8 mouse cellular contexts compared by ENCODE assay signal in the genomic region with DNA sequence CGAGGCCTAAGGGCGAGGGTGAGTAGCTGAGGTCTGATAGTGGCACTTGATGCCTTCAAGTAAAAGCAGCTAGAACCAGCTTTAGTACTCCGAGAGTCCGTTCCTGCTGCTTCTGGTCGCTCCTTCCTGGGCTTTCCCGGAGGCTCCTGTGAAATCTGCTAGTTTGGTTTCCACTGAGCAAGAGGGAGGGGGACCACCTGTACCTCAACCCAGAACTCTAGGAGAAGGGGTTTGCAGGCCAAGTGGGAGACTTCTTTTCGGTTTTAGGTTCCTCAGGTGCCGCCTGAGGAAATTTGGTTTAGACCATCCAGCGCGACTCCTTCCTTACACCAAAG. TPM values are rescaled to one million over a fixed set of nuclear protein-coding genes. Genes with fewer than 3 reads are reported as not detected.
DNase-seq lines count a peak whose midpoint lies in the region; ATAC-seq and TF ChIP-seq lines count a peak whose summit lies in the region.

No protein-coding gene starts in this region.

- DNase-seq in cerebellum, adult 2 months: no peak
- DNase-seq in cerebellum, adult 18-20 months: no peak
- DNase-seq in thymus, adult 2 months: no peak
- DNase-seq in thymus, postnatal 4 days: no peak
- no peak for DNase-seq in liver, embryonic 14.5 days (ENCODE audit: low read depth in 3 of 3, low spot score in 3 of 3)
- DNase-seq in gastrocnemius, postnatal 4 days (ENCODE audit: low spot score in 2 of 2): no peak
- DNase-seq in layer of hippocampus, adult 8-10 months (ENCODE audit: low spot score in 2 of 2): no peak
- DNase-seq in c-Kit-positive CD71-positive TER-119-positive erythroid progenitor cells, embryonic 14.5 days (ENCODE audit: low spot score): no peak

- peaks cover 15% of the 10 kb centered on the region for H3K4me1 ChIP-seq in cerebellum, adult 2 months (ENCODE audit: control insufficient read depth, insufficient read depth, low read length)
- H3K4me1 ChIP-seq in thymus, adult 2 months (replicated peaks; ENCODE audit: control insufficient read depth, insufficient read depth, low read length): 0 out of 2 replicates have a peak, but pooled peaks cover 3% of the 10 kb centered on the region
- H3K4me1 ChIP-seq in liver, embryonic 14.5 days (replicated peaks; ENCODE audit: control insufficient read depth in 2 of 2, insufficient read depth in 2 of 2, low read length in 1 of 2): peaks cover 0 to 9% of the 10 kb centered on the region in 2 experiments; a peak in 2 of 4 replicates

- peak overlapping the region; percentile 98 for H3K27ac ChIP-seq in cerebellum, adult 2 months (ENCODE audit: insufficient read depth, low read length)
- H3K27ac ChIP-seq in thymus, adult 2 months (ENCODE audit: control insufficient read depth, insufficient read depth, low read length): no peak overlapping the region
- H3K27ac ChIP-seq in liver, embryonic 14.5 days: no peak overlapping the region

- H3K4me2 ChIP-seq in liver, embryonic 14.5 days (ENCODE audit: low read depth): peak overlapping the region; percentile 83

- no peak for TF ChIP-seq CTCF in cerebellum, adult 2 months (IDR thresholded peaks at IDR 0.05; ENCODE audit: borderline replicate concordance, insufficient read depth, low read depth, low read length)
- TF ChIP-seq CTCF in thymus, adult 2 months (IDR thresholded peaks at IDR 0.05; ENCODE audit: borderline replicate concordance, control insufficient read depth, extremely low read depth, insufficient read depth, low read length, poor library complexity): no peak
- no peak for TF ChIP-seq CTCF in liver, embryonic 14.5 days (IDR thresholded peaks at IDR 0.05; ENCODE audit: low read depth)

- peak overlapping the region; percentile 28 for H3K9ac ChIP-seq in liver, embryonic 14.5 days (replicated peaks)

- no peak for TF ChIP-seq POLR2A in cerebellum, adult 2 months (IDR thresholded peaks at IDR 0.05; ENCODE audit: borderline replicate concordance, insufficient read depth, low read length)
- no peak for TF ChIP-seq POLR2A in thymus, adult 2 months (IDR thresholded peaks at IDR 0.05; ENCODE audit: control insufficient read depth, extremely low read depth, insufficient read depth, low read length, poor library complexity)

- H3K27me3 ChIP-seq in cerebellum, adult 2 months (ENCODE audit: control insufficient read depth, insufficient read depth, low read length): no peaks in the 10 kb centered on the region
- no peaks in the 10 kb centered on the region; the same call in 1 of the 2 replicates for H3K27me3 ChIP-seq in thymus, adult 2 months (ENCODE audit: control insufficient read depth, insufficient read depth, low read length)
- H3K27me3 ChIP-seq in liver, embryonic 14.5 days (ENCODE audit: control insufficient read depth, insufficient read depth, low read length): no peaks in the 10 kb centered on the region

- no peaks in the 10 kb centered on the region for H3K9me3 ChIP-seq in liver, embryonic 14.5 days (ENCODE audit: control insufficient read depth, low read length)

- no peak for ATAC-seq in liver, embryonic 14.5 days (ENCODE audit: insufficient read depth)

- H3K4me3 ChIP-seq in cerebellum, adult 2 months (replicated peaks; ENCODE audit: insufficient read depth, low read depth, low read length): peak overlapping the region; percentile 100
- H3K4me3 ChIP-seq in thymus, adult 2 months (ENCODE audit: control insufficient read depth, insufficient read depth, low read length): peak overlapping the region; percentile 45
- H3K4me3 ChIP-seq in liver, embryonic 14.5 days (ENCODE audit: insufficient read depth in 1 of 2, low read depth in 2 of 2, low read length in 2 of 2): peak overlapping the region; percentile 65

- TF ChIP-seq EP300 in liver, embryonic 14.5 days (IDR thresholded peaks at IDR 0.05; ENCODE audit: low read depth): no peak

- WGBS in cerebellum, adult 2 months: 7% methylated on average over 10 of the region's 10 CpGs
- WGBS in thymus, adult 2 months: 5% methylated on average over 10 of the region's 10 CpGs
- 7% methylated on average over 10 of the region's 10 CpGs for WGBS in liver, embryonic 14.5 days (ENCODE audit: insufficient replicate concordance)

- H3K36me3 ChIP-seq in thymus, adult 2 months (ENCODE audit: control insufficient read depth, insufficient read depth, low read length): no peaks in the 10 kb centered on the region
- no peaks in the 10 kb centered on the region for H3K36me3 ChIP-seq in liver, embryonic 14.5 days (replicated peaks; ENCODE audit: control insufficient read depth, insufficient read depth, low read depth)

RNA-seq across cellular contexts. Expression of a gene that starts 0.4 kb away (rescaled TPM):
- 332 and 385 TPM in 2 replicates for polyA plus RNA-seq in cerebellum, adult 2 months (2012; rRNA removed)
- 22.0 and 24.1 TPM in 2 replicates for polyA plus RNA-seq in thymus, adult 2 months (2012; rRNA removed)
- 3.8 and 4.3 TPM in 2 replicates for polyA plus RNA-seq in liver, embryonic 14.5 days (2012; rRNA removed)
- polyA plus RNA-seq in liver, embryonic 14.5 days (2014; fragmentation: Nextera tagmentation; extraction: Ambion mirVana): 1.9 and 2.2 TPM in 2 replicates
- total RNA-seq in gastrocnemius, postnatal 4 days (2021): 10 to 100 TPM; 26.2 to 34.9 TPM
- 100 to 1,000 TPM; 130 to 148 (median 138) TPM for total RNA-seq in layer of hippocampus, adult 8-10 months (2022)

RNA-seq across cellular contexts. Expression of a gene that starts 6.1 kb away (rescaled TPM):
- 122 and 137 TPM in 2 replicates for polyA plus RNA-seq in cerebellum, adult 2 months (2012; rRNA removed)
- polyA plus RNA-seq in thymus, adult 2 months (2012; rRNA removed): 151 and 194 TPM in 2 replicates
- polyA plus RNA-seq in liver, embryonic 14.5 days (2012; rRNA removed): 47.6 and 58.7 TPM in 2 replicates
- polyA plus RNA-seq in liver, embryonic 14.5 days (2014; fragmentation: Nextera tagmentation; extraction: Ambion mirVana): 120 and 122 TPM in 2 replicates
- 10 to 100 TPM; 78.9 to 88.0 TPM for total RNA-seq in gastrocnemius, postnatal 4 days (2021)
- total RNA-seq in layer of hippocampus, adult 8-10 months (2022): 10 to 100 TPM; 60.1 to 69.7 (median 65.5) TPM

RNA-seq across cellular contexts. Expression of a gene that starts 6.4 kb away (rescaled TPM):
- polyA plus RNA-seq in cerebellum, adult 2 months (2012; rRNA removed): 111 and 121 TPM in 2 replicates
- 53.6 and 56.8 TPM in 2 replicates for polyA plus RNA-seq in thymus, adult 2 months (2012; rRNA removed)
- polyA plus RNA-seq in liver, embryonic 14.5 days (2012; rRNA removed): 11.2 and 15.4 TPM in 2 replicates
- polyA plus RNA-seq in liver, embryonic 14.5 days (2014; fragmentation: Nextera tagmentation; extraction: Ambion mirVana): 12.3 and 14.6 TPM in 2 replicates
- total RNA-seq in gastrocnemius, postnatal 4 days (2021): 10 to 100 TPM; 39.9 to 41.7 TPM
- 100 to 1,000 TPM in 1 of 4 experiments, 10 to 100 TPM in 3; 97.0 to 102 (median 98.2) TPM for total RNA-seq in layer of hippocampus, adult 8-10 months (2022)

RNA-seq across cellular contexts. Expression of a gene that starts 6.6 kb away (rescaled TPM):
- polyA plus RNA-seq in cerebellum, adult 2 months (2012; rRNA removed): 90.8 and 97.9 TPM in 2 replicates
- polyA plus RNA-seq in thymus, adult 2 months (2012; rRNA removed): 414 and 445 TPM in 2 replicates
- polyA plus RNA-seq in liver, embryonic 14.5 days (2012; rRNA removed): 42.2 and 69.5 TPM in 2 replicates
- 24.6 and 26.1 TPM in 2 replicates for polyA plus RNA-seq in liver, embryonic 14.5 days (2014; fragmentation: Nextera tagmentation; extraction: Ambion mirVana)
- 1 to 10 TPM; 2.8 to 4.0 TPM for total RNA-seq in gastrocnemius, postnatal 4 days (2021)
- 10 to 100 TPM in 2 of 4 experiments, 1 to 10 TPM in 2; 6.8 to 15.0 (median 11.0) TPM for total RNA-seq in layer of hippocampus, adult 8-10 months (2022)

RNA-seq across cellular contexts. Expression of a gene that starts 16.9 kb away (rescaled TPM):
- 5.1 TPM in 2 replicates for polyA plus RNA-seq in cerebellum, adult 2 months (2012; rRNA removed)
- polyA plus RNA-seq in thymus, adult 2 months (2012; rRNA removed): 1.4 and 2.7 TPM in 2 replicates
- 0.57 and 0.70 TPM in 2 replicates for polyA plus RNA-seq in liver, embryonic 14.5 days (2012; rRNA removed)
- polyA plus RNA-seq in liver, embryonic 14.5 days (2014; fragmentation: Nextera tagmentation; extraction: Ambion mirVana): 0.11 and 0.14 TPM in 2 replicates
- 1 to 10 TPM; 2.2 to 3.0 TPM for total RNA-seq in gastrocnemius, postnatal 4 days (2021)
- total RNA-seq in layer of hippocampus, adult 8-10 months (2022): 1 to 10 TPM; 5.0 to 9.8 (median 7.4) TPM

Comparison
In these comparisons a context has a peak if more than half of its experiments do, and no peak if none do; other contexts are left out.
1. H3K4me3 ChIP-seq: peak in every context shown above with its lines; median percentile 100 in cerebellum, adult 2 months; 65 in liver, embryonic 14.5 days; 45 in thymus, adult 2 months.
2. RNA of a gene that starts 0.4 kb away (polyA plus RNA-seq): 332 to 385 TPM in cerebellum, adult 2 months; 22.0 to 24.1 TPM in thymus, adult 2 months and 1.9 to 4.3 TPM in liver, embryonic 14.5 days; every median in the first group is over 10 times any median in the second.